ENCODE assay signal across 9 mouse cellular contexts in the genomic region with DNA sequence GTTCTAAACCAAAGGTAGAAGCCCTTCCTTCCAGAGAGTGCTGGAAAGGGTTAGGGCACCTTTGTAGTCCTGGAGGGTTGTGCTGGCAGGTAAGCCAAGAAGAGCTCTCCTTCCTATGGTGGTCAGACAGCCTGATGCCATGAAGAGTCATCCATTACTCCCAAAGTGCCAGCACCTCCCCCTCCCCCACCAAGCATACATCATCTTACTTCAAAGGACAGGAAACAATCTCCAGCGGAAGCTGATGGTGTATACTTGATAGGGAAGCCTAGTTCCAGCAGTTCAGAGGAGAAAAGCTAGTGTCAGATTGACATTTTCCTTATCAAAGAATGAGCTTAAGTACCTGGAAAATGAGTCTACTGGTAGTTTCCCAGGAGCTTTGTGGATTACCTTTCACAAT. TPM values are rescaled to one million over a fixed set of nuclear protein-coding genes. Genes with fewer than 3 reads are reported as not detected.
A peak's percentile ranks its signal among the peaks of the same experiment; 100 is the strongest.
DNase-seq lines count a peak whose midpoint lies in the region; ATAC-seq lines count a peak whose summit lies in the region.
"Had no signal": no experiment of that assay in that cellular context is flagged by ENCODE, and none has a peak within 500 bp of the region (broad histone marks: within the 10 kb centered on the region; RNA-seq: fewer than 3 reads in every experiment).

No protein-coding gene starts in this region.

- peaks cover 40% of the 10 kb centered on the region for H3K4me1 ChIP-seq in erythroblast, embryonic 14.5 days (ENCODE audit: control insufficient read depth)
- H3K4me1 ChIP-seq in hindbrain, embryonic 16.5 days (ENCODE audit: control insufficient read depth, insufficient read depth, low read depth, low read length) = peaks cover 44% of the 10 kb centered on the region

- ATAC-seq in erythroblast, adult 5-6 weeks (replicated peaks; ENCODE audit: low FRiP score, poor library complexity, severe bottlenecking) = no peak
- ATAC-seq in hindbrain, embryonic 16.5 days = no peak

- no peak overlapping the region for H3K9ac ChIP-seq in hindbrain, embryonic 16.5 days (ENCODE audit: low read depth, low read length)

- peaks cover 66% of the 10 kb centered on the region for H3K36me3 ChIP-seq in erythroblast, embryonic 14.5 days (ENCODE audit: control insufficient read depth)
- peaks cover 10% of the 10 kb centered on the region for H3K36me3 ChIP-seq in hindbrain, embryonic 16.5 days (ENCODE audit: control insufficient read depth, insufficient read depth, low read length)

- peak overlapping the region; percentile 50 for H3K4me2 ChIP-seq in hindbrain, embryonic 16.5 days (ENCODE audit: low read length)

- no peaks in the 10 kb centered on the region for H3K27me3 ChIP-seq in erythroblast, embryonic 14.5 days (ENCODE audit: control insufficient read depth)
- H3K27me3 ChIP-seq in hindbrain, embryonic 16.5 days (replicated peaks; ENCODE audit: control insufficient read depth, insufficient read depth, low read length) = no peaks in the 10 kb centered on the region

- H3K9me3 ChIP-seq in erythroblast, embryonic 14.5 days (ENCODE audit: control insufficient read depth, low read length) = no peaks in the 10 kb centered on the region
- H3K9me3 ChIP-seq in hindbrain, embryonic 16.5 days (ENCODE audit: control insufficient read depth, low read length) = no peaks in the 10 kb centered on the region

- H3K27ac ChIP-seq in hindbrain, embryonic 16.5 days (ENCODE audit: low read depth, low read length) = no peak overlapping the region
- H3K27ac ChIP-seq: macrophage had no signal

- H3K4me3 ChIP-seq in erythroblast, embryonic 14.5 days (replicated peaks) = peak overlapping the region; percentile 25
- 0 out of 2 replicates have a peak overlapping the region, but pooled peaks have one; percentile 0 for H3K4me3 ChIP-seq in hindbrain, embryonic 16.5 days (ENCODE audit: low read length)

- 48% methylated on average over 1 of the region's 1 CpGs for WGBS in hindbrain, embryonic 16.5 days

- DNase-seq in T-cell, adult 2 months (ENCODE audit: low spot score) = peak; percentile 27
- peak; percentile 29 for DNase-seq in lung, postnatal 25 days (ENCODE audit: low spot score)
- DNase-seq in thymus, postnatal 4 days = peak; percentile 35
- no peak for DNase-seq in left cerebral cortex, adult 9 months (ENCODE audit: low spot score in 2 of 2)
- DNase-seq in right cerebral cortex, adult 18-20 months = no peak

RNA-seq across cellular contexts. Expression of gene Epm2aip1, which starts 3.4 kb away (rescaled TPM):
- 0.02 and 0.11 TPM in 2 replicates for polyA plus RNA-seq in erythroblast, embryonic 14.5 days (2012)
- total RNA-seq in erythroblast, adult 5-6 weeks (2015; ENCODE audit: low replicate concordance) = 12.3 and 13.6 TPM in 2 replicates
- total RNA-seq in erythroblast, adult 5-6 weeks (2017; ENCODE audit: low replicate concordance) = 15.4 and 21.2 TPM in 2 replicates
- polyA plus RNA-seq in hindbrain, embryonic 16.5 days (2015; fragmentation: Nextera tagmentation; extraction: Ambion mirVana) = 46.2 and 60.4 TPM in 2 replicates

RNA-seq across cellular contexts. Expression of gene Mlh1, which starts 3.6 kb away (rescaled TPM):
- 0.54 and 0.81 TPM in 2 replicates for polyA plus RNA-seq in erythroblast, embryonic 14.5 days (2012)
- 7.9 and 23.6 TPM in 2 replicates for total RNA-seq in erythroblast, adult 5-6 weeks (2015; ENCODE audit: low replicate concordance)
- 11.8 and 18.4 TPM in 2 replicates for total RNA-seq in erythroblast, adult 5-6 weeks (2017; ENCODE audit: low replicate concordance)
- 25.5 and 29.2 TPM in 2 replicates for polyA plus RNA-seq in hindbrain, embryonic 16.5 days (2015; fragmentation: Nextera tagmentation; extraction: Ambion mirVana)

RNA-seq across cellular contexts. Expression of gene Trank1, which starts 36.4 kb away (rescaled TPM):
- polyA plus RNA-seq in erythroblast, embryonic 14.5 days (2012) = not detected in 2 replicates
- not detected in 2 replicates for total RNA-seq in erythroblast, adult 5-6 weeks (2015; ENCODE audit: low replicate concordance)
- total RNA-seq in erythroblast, adult 5-6 weeks (2017; ENCODE audit: low replicate concordance) = under 0.01 TPM in 1 of 2 replicates, not detected in the other
- 11.6 TPM in 2 replicates for polyA plus RNA-seq in hindbrain, embryonic 16.5 days (2015; fragmentation: Nextera tagmentation; extraction: Ambion mirVana)
- polyA plus RNA-seq: macrophage had no signal

Comparison
In these comparisons a context has a peak if more than half of its experiments do, and no peak if none do; other contexts are left out.
1. DNase-seq: peak in T-cell, adult 2 months (single experiment), lung, postnatal 25 days (single experiment) and thymus, postnatal 4 days (single experiment); none in left cerebral cortex, adult 9 months (0 of 2) and right cerebral cortex, adult 18-20 months (single experiment).
2. RNA of gene Epm2aip1, which starts 3.4 kb away (polyA plus RNA-seq): 46.2 to 60.4 TPM in hindbrain, embryonic 16.5 days; 0.02 to 0.11 TPM in erythroblast, embryonic 14.5 days; every median in the first group is over 10 times any median in the second.
3. RNA of gene Mlh1, which starts 3.6 kb away (polyA plus RNA-seq): 25.5 to 29.2 TPM in hindbrain, embryonic 16.5 days; 0.54 to 0.81 TPM in erythroblast, embryonic 14.5 days; every median in the first group is over 10 times any median in the second.
4. RNA of gene Trank1, which starts 36.4 kb away (polyA plus RNA-seq): 11.6 TPM in hindbrain, embryonic 16.5 days; not detected in erythroblast, embryonic 14.5 days; every median in the first group is over 10 times any median in the second.